8 mouse cellular contexts compared by ENCODE assay signal in the genomic region with DNA sequence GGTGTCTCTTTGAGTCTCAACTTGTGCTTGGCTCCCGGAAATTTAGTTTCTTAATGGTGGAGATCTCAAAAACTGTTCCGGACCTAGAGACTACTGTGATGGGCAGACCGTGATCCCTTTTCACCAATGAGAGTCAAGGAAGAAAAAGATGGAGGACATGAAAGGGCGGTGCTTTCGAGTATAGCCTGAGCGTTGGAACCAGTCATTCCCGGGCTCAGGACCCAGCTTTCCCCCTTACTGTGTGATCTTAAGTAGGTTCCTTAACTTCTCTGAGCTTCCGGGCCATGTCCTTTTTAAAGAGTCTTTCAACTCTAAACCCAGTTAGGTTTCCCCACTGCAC. TPM values are rescaled to one million over a fixed set of nuclear protein-coding genes. Genes with fewer than 3 reads are reported as not detected.
A peak's percentile ranks its signal among the peaks of the same experiment; 100 is the strongest.
DNase-seq lines count a peak whose midpoint lies in the region; ATAC-seq and TF ChIP-seq lines count a peak whose summit lies in the region.

No protein-coding gene starts in this region.

- no peaks in the 10 kb centered on the region for H3K36me3 ChIP-seq in embryonic facial prominence, embryonic 14.5 days (ENCODE audit: control insufficient read depth, insufficient read depth, low read length)
- no peaks in the 10 kb centered on the region for H3K36me3 ChIP-seq in hindbrain, embryonic 12.5 days
- no peaks in the 10 kb centered on the region for H3K36me3 ChIP-seq in lung, embryonic 16.5 days (ENCODE audit: control insufficient read depth, insufficient read depth, low read length)
- H3K36me3 ChIP-seq in stomach, embryonic 14.5 days (ENCODE audit: control insufficient read depth, insufficient read depth, low read length): no peaks in the 10 kb centered on the region

- 0 out of 2 replicates have a peak, but pooled peaks cover 18% of the 10 kb centered on the region for H3K27me3 ChIP-seq in embryonic facial prominence, embryonic 14.5 days (replicated peaks; ENCODE audit: control insufficient read depth, insufficient read depth, low read length)
- peaks cover 49% of the 10 kb centered on the region for H3K27me3 ChIP-seq in hindbrain, embryonic 12.5 days
- peaks cover 15% of the 10 kb centered on the region for H3K27me3 ChIP-seq in lung, embryonic 16.5 days (ENCODE audit: control insufficient read depth, insufficient read depth, low read depth, low read length)
- 0 out of 2 replicates have a peak, but pooled peaks cover 3% of the 10 kb centered on the region for H3K27me3 ChIP-seq in stomach, embryonic 14.5 days (ENCODE audit: control insufficient read depth, insufficient read depth, low read length)

- peak overlapping the region; percentile 92 for H3K4me2 ChIP-seq in embryonic facial prominence, embryonic 14.5 days (ENCODE audit: low read depth, low read length)
- H3K4me2 ChIP-seq in hindbrain, embryonic 12.5 days (replicated peaks): peak overlapping the region; percentile 80
- H3K4me2 ChIP-seq in lung, embryonic 16.5 days (ENCODE audit: low read depth, low read length): peak overlapping the region; percentile 98
- peak overlapping the region; percentile 97 for H3K4me2 ChIP-seq in stomach, embryonic 14.5 days (replicated peaks; ENCODE audit: low read depth, low read length)

- peak overlapping the region; percentile 74 for H3K9ac ChIP-seq in embryonic facial prominence, embryonic 14.5 days (ENCODE audit: low read depth, low read length)
- H3K9ac ChIP-seq in hindbrain, embryonic 12.5 days: peak overlapping the region; percentile 61; the same call in 1 of the 2 replicates
- H3K9ac ChIP-seq in lung, embryonic 16.5 days (ENCODE audit: low read length): peak overlapping the region; percentile 81
- peak overlapping the region; percentile 58 for H3K9ac ChIP-seq in stomach, embryonic 14.5 days (replicated peaks; ENCODE audit: low read depth, low read length)

- peaks cover 19% of the 10 kb centered on the region for H3K4me1 ChIP-seq in embryonic facial prominence, embryonic 14.5 days (ENCODE audit: control insufficient read depth, insufficient read depth, low read length)
- H3K4me1 ChIP-seq in hindbrain, embryonic 12.5 days: peaks cover 19% of the 10 kb centered on the region
- peaks cover 15% of the 10 kb centered on the region; the same call in 1 of the 2 replicates for H3K4me1 ChIP-seq in lung, embryonic 16.5 days (replicated peaks; ENCODE audit: control insufficient read depth, insufficient read depth, low read length)
- peaks cover 7% of the 10 kb centered on the region; the same call in 1 of the 2 replicates for H3K4me1 ChIP-seq in stomach, embryonic 14.5 days (ENCODE audit: control insufficient read depth, insufficient read depth, low read length)

- DNase-seq in layer of hippocampus, adult 2 months (ENCODE audit: low spot score in 2 of 2): no peak
- DNase-seq in layer of hippocampus, postnatal 25 days (ENCODE audit: extremely low spot score in 1 of 2, low spot score in 1 of 2): no peak
- peak; percentile 2 for DNase-seq in T-cell, adult 2 months (ENCODE audit: low spot score)
- DNase-seq in embryonic facial prominence, embryonic 14.5 days (ENCODE audit: low spot score): peak; percentile 63
- no peak for DNase-seq in right cerebral cortex, postnatal 14 days

- TF ChIP-seq CTCF in layer of hippocampus, adult 2 months (conservative IDR thresholded peaks at IDR 0.05): no peak

- peak overlapping the region; percentile 85 for H3K4me3 ChIP-seq in layer of hippocampus, adult 2 months
- peak overlapping the region; percentile 69 for H3K4me3 ChIP-seq in embryonic facial prominence, embryonic 14.5 days (ENCODE audit: low read depth, low read length)
- peak overlapping the region; percentile 53 for H3K4me3 ChIP-seq in hindbrain, embryonic 12.5 days
- peak overlapping the region; percentile 71 for H3K4me3 ChIP-seq in lung, embryonic 16.5 days (ENCODE audit: low read length)
- H3K4me3 ChIP-seq in stomach, embryonic 14.5 days (ENCODE audit: low read depth, low read length): peak overlapping the region; percentile 64

- no peaks in the 10 kb centered on the region for H3K9me3 ChIP-seq in embryonic facial prominence, embryonic 14.5 days (ENCODE audit: control insufficient read depth, low read length)
- H3K9me3 ChIP-seq in hindbrain, embryonic 12.5 days (replicated peaks): no peaks in the 10 kb centered on the region
- no peaks in the 10 kb centered on the region for H3K9me3 ChIP-seq in lung, embryonic 16.5 days (ENCODE audit: control insufficient read depth, low read length)
- H3K9me3 ChIP-seq in stomach, embryonic 14.5 days (ENCODE audit: control insufficient read depth, low read depth, low read length): no peaks in the 10 kb centered on the region

- peak; percentile 30 for ATAC-seq in embryonic facial prominence, embryonic 14.5 days (ENCODE audit: low read depth)
- ATAC-seq in hindbrain, embryonic 12.5 days (ENCODE audit: low FRiP score): peak; percentile 58
- ATAC-seq in lung, embryonic 16.5 days (ENCODE audit: low read depth): peak; percentile 72
- ATAC-seq in stomach, embryonic 14.5 days (ENCODE audit: insufficient number of reproducible peaks, insufficient read depth, low FRiP score, low read depth): peak; percentile 47

- 1% methylated on average over 8 of the region's 8 CpGs for WGBS in embryonic facial prominence, embryonic 14.5 days
- WGBS in hindbrain, embryonic 12.5 days: 1% methylated on average over 8 of the region's 8 CpGs
- WGBS in lung, embryonic 16.5 days: 1% methylated on average over 8 of the region's 8 CpGs
- WGBS in stomach, embryonic 14.5 days: 2% methylated on average over 8 of the region's 8 CpGs

- peak overlapping the region; percentile 98 for H3K27ac ChIP-seq in layer of hippocampus, adult 2 months
- peak overlapping the region; percentile 61 for H3K27ac ChIP-seq in embryonic facial prominence, embryonic 14.5 days (replicated peaks; ENCODE audit: low read depth, low read length)
- peak overlapping the region; percentile 56; the same call in 1 of the 2 replicates for H3K27ac ChIP-seq in hindbrain, embryonic 12.5 days
- peak overlapping the region; percentile 85 for H3K27ac ChIP-seq in lung, embryonic 16.5 days (ENCODE audit: low read length)
- H3K27ac ChIP-seq in stomach, embryonic 14.5 days (ENCODE audit: low read length): peak overlapping the region; percentile 72; the same call in 1 of the 2 replicates

RNA-seq across cellular contexts. Expression of a gene that starts 0.8 kb away (rescaled TPM):
- total RNA-seq in layer of hippocampus, adult 2 months (2021): 1 to 10 TPM in 1 of 2 experiments, under 1 TPM in 1; 0.66 to 1.1 TPM
- under 1 TPM; 0.21 to 0.54 TPM for total RNA-seq in layer of hippocampus, postnatal 25 days (2021)
- 0.42 TPM in 2 replicates for polyA plus RNA-seq in embryonic facial prominence, embryonic 14.5 days (2014; fragmentation: Nextera tagmentation; extraction: Ambion mirVana)
- 0.12 TPM in 1 of 2 replicates, not detected in the other for polyA plus RNA-seq in hindbrain, embryonic 12.5 days (2016; fragmentation: Nextera tagmentation; extraction: Ambion mirVana)
- 0.20 and 0.23 TPM in 2 replicates for polyA plus RNA-seq in lung, embryonic 16.5 days (2015; fragmentation: Nextera tagmentation; extraction: Ambion mirVana)
- polyA plus RNA-seq in stomach, embryonic 14.5 days (2014; fragmentation: Nextera tagmentation; extraction: Ambion mirVana): 0.46 and 0.48 TPM in 2 replicates

RNA-seq across cellular contexts. Expression of a gene that starts 6.8 kb away (rescaled TPM):
- 10 to 100 TPM; 80.6 to 95.8 TPM for total RNA-seq in layer of hippocampus, adult 2 months (2021)
- total RNA-seq in layer of hippocampus, postnatal 25 days (2021): 10 to 100 TPM; 82.8 to 88.1 TPM
- 83.4 and 99.5 TPM in 2 replicates for polyA plus RNA-seq in embryonic facial prominence, embryonic 14.5 days (2014; fragmentation: Nextera tagmentation; extraction: Ambion mirVana)
- polyA plus RNA-seq in hindbrain, embryonic 12.5 days (2016; fragmentation: Nextera tagmentation; extraction: Ambion mirVana): 80.9 and 83.1 TPM in 2 replicates
- polyA plus RNA-seq in lung, embryonic 16.5 days (2015; fragmentation: Nextera tagmentation; extraction: Ambion mirVana): 100 and 115 TPM in 2 replicates
- 114 and 128 TPM in 2 replicates for polyA plus RNA-seq in stomach, embryonic 14.5 days (2014; fragmentation: Nextera tagmentation; extraction: Ambion mirVana)

RNA-seq across cellular contexts. Expression of a gene that starts 39.5 kb away (rescaled TPM):
- under 1 TPM; 0.39 to 0.41 TPM for total RNA-seq in layer of hippocampus, adult 2 months (2021)
- total RNA-seq in layer of hippocampus, postnatal 25 days (2021): under 1 TPM; 0.57 to 0.75 TPM
- 1.2 and 1.4 TPM in 2 replicates for polyA plus RNA-seq in embryonic facial prominence, embryonic 14.5 days (2014; fragmentation: Nextera tagmentation; extraction: Ambion mirVana)
- 0.26 and 0.50 TPM in 2 replicates for polyA plus RNA-seq in hindbrain, embryonic 12.5 days (2016; fragmentation: Nextera tagmentation; extraction: Ambion mirVana)
- polyA plus RNA-seq in lung, embryonic 16.5 days (2015; fragmentation: Nextera tagmentation; extraction: Ambion mirVana): not detected in 2 replicates
- polyA plus RNA-seq in stomach, embryonic 14.5 days (2014; fragmentation: Nextera tagmentation; extraction: Ambion mirVana): 0.31 and 0.42 TPM in 2 replicates

Comparison
In these comparisons a context has a peak if more than half of its experiments do, and no peak if none do; other contexts are left out.
1. DNase-seq: peak in T-cell, adult 2 months (single experiment) and embryonic facial prominence, embryonic 14.5 days (single experiment); none in layer of hippocampus, adult 2 months (0 of 2), layer of hippocampus, postnatal 25 days (0 of 2) and right cerebral cortex, postnatal 14 days (single experiment).
2. Peak in every context shown above with its lines, with median percentiles within 50 percentile points of each other: H3K27ac ChIP-seq, H3K4me3 ChIP-seq, ATAC-seq, H3K4me2 ChIP-seq and H3K9ac ChIP-seq.